In the genomic region with DNA sequence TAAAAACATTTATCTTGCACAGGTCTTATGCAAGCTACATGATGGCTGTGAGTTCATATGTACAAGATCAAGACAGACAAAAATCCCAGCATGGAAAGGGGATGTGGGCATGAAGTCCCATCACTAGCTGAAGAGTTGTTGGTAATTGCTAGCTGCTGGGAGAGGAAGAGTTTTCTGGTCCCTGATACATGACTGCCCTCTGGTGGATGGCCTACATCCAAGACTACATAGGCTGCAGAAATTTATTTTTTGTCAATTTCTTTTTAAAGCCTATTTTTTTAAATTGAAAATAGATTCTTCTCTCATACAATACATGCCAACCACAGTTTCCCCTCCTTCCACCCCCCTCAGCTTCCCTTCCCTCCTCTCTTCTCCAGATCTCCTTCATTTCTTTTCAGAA, we compare ENCODE assay signal across 9 mouse cellular contexts. TPM values are rescaled to one million over a fixed set of nuclear protein-coding genes. Genes with fewer than 3 reads are reported as not detected.
DNase-seq lines count a peak whose midpoint lies in the region; ATAC-seq and TF ChIP-seq lines count a peak whose summit lies in the region.
"Had no signal": no experiment of that assay in that cellular context is flagged by ENCODE, and none has a peak within 500 bp of the region (broad histone marks: within the 10 kb centered on the region; RNA-seq: fewer than 3 reads in every experiment).

No protein-coding gene starts in this region.

- no peak overlapping the region for H3K4me3 ChIP-seq in left cerebral cortex, adult 2 months

- intact Hi-C loops in left cerebral cortex, adult 2 months (cut with DNase I) = no loop called here
- intact Hi-C loops in left cerebral cortex, postnatal 36 days (cut with DNase I) = no loop called here

- peak; percentile 10 for DNase-seq in cerebellum, adult 11-12 months
- DNase-seq in left cerebral cortex, adult 2 months (ENCODE audit: extremely low spot score in 1 of 2, low spot score in 2 of 2) = no peak
- no peak for DNase-seq in left cerebral cortex, postnatal 36 days (ENCODE audit: low spot score in 2 of 2)
- peak; percentile 22 for DNase-seq in kidney, postnatal 14 days
- peak; percentile 5 for DNase-seq in thymus, postnatal 25 days
- no peak for DNase-seq in spleen, postnatal 36 days (ENCODE audit: low spot score in 2 of 2)

- no peak overlapping the region for H3K27ac ChIP-seq in left cerebral cortex, adult 2 months

- TF ChIP-seq CTCF in left cerebral cortex, adult 2 months (IDR thresholded peaks at IDR 0.05) = peak; percentile 61

- ATAC-seq in cerebellum, adult (ENCODE audit: insufficient number of reproducible peaks, low FRiP score, low TSS enrichment) = no peak
- peak; percentile 32 for ATAC-seq in activated CD4-positive, CD25-positive, alpha-beta regulatory T cell, adult 4 months

RNA-seq across cellular contexts. Expression of gene Armcx5, which starts 19.2 kb away (rescaled TPM):
- 10 to 100 TPM; 33.3 to 33.7 TPM for total RNA-seq in left cerebral cortex, adult 2 months (2021)
- total RNA-seq in left cerebral cortex, postnatal 36 days (2021) = 10 to 100 TPM; 32.4 to 37.3 TPM
- 10 to 100 TPM; 10.1 to 10.7 TPM for polyA plus RNA-seq in activated CD4-positive, CD25-positive, alpha-beta regulatory T cell, adult 4 months (2017; shearing (Covaris generic))

RNA-seq across cellular contexts. Expression of gene Gprasp1, which starts 19.2 kb away (rescaled TPM):
- total RNA-seq in left cerebral cortex, adult 2 months (2021) = 100 to 1,000 TPM; 344 to 376 TPM
- total RNA-seq in left cerebral cortex, postnatal 36 days (2021) = 100 to 1,000 TPM; 309 to 361 TPM
- polyA plus RNA-seq in activated CD4-positive, CD25-positive, alpha-beta regulatory T cell, adult 4 months (2017; shearing (Covaris generic)) = 10 to 100 TPM; 16.4 to 18.1 TPM

RNA-seq across cellular contexts. Expression of gene Bhlhb9, which starts 35.7 kb away (rescaled TPM):
- 10 to 100 TPM; 68.8 to 69.9 TPM for total RNA-seq in left cerebral cortex, adult 2 months (2021)
- 10 to 100 TPM; 56.2 to 75.5 TPM for total RNA-seq in left cerebral cortex, postnatal 36 days (2021)
- polyA plus RNA-seq in activated CD4-positive, CD25-positive, alpha-beta regulatory T cell, adult 4 months (2017; shearing (Covaris generic)) = 10 to 100 TPM in 1 of 2 experiments, 1 to 10 TPM in 1; 8.1 to 13.4 TPM

RNA-seq across cellular contexts. Expression of gene Tmsb15a, which starts 36.6 kb away (rescaled TPM):
- not detected for total RNA-seq in left cerebral cortex, adult 2 months (2021)
- total RNA-seq in left cerebral cortex, postnatal 36 days (2021) = not detected
- polyA plus RNA-seq in activated CD4-positive, CD25-positive, alpha-beta regulatory T cell, adult 4 months (2017; shearing (Covaris generic)) = not detected
- total RNA-seq: left cerebral cortex, postnatal 10 days had no signal

Comparison
In these comparisons a context has a peak if more than half of its experiments do, and no peak if none do; other contexts are left out.
1. DNase-seq: peak in cerebellum, adult 11-12 months (single experiment), kidney, postnatal 14 days (single experiment) and thymus, postnatal 25 days (single experiment); none in left cerebral cortex, adult 2 months (0 of 2), left cerebral cortex, postnatal 36 days (0 of 2) and spleen, postnatal 36 days (0 of 2).